Mouse (Mus musculus): Measurements from ENCODE around the gene Lad1. TPM values are rescaled to one million over a fixed set of nuclear protein-coding genes. Genes with fewer than 3 reads are reported as not detected.

Lad1 gene
- total and polyA plus RNA-seq, 2 experiments from 2014 or later = 0.64 to 1.9 TPM

DNA sequence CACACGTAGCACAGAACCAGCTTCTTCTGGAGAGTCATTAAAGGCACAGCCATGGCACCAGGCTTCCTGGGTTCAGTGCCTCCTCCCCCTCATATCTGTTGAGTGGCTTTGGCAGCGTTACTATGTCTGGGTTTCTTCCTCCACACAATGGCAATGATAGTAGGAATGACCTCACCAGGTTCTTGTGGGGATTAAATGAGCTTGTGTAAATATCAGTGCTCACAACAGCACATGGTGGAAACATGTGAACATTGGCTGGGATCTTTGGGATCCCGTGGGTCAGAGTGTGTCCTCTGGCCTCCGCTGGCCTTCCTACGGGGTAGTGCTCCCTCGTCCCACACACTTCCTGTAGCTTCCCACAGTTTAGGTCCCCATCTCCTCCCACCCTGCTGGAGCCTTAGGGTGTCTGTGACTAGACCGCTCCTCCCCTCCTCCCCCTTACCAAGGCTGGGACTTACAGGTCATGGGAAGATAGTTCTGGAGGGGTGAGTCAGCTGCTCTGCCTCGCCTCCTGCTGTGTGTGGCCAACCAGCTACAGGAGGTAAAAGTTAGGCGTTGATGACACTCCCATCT lies 43.7 kb downstream of the Lad1 start:
- no peaks in the 10 kb centered on the region for H3K4me1 ChIP-seq (ENCODE audit: insufficient read depth, low read length)
- H3K27ac ChIP-seq (ENCODE audit: low read depth, low read length) = no peak overlapping the region
- TF ChIP-seq CTCF (IDR thresholded peaks at IDR 0.05) = no peak
- DNase-seq (ENCODE audit: low spot score) (no peak), ATAC-seq (ENCODE audit: low FRiP score) (no peak)
- WGBS = 69% methylated on average over 9 of the region's 9 CpGs
- no peak overlapping the region for H3K4me2 ChIP-seq (ENCODE audit: low read depth, low read length, poor library complexity, severe bottlenecking)
- H3K9me3 ChIP-seq (ENCODE audit: low read length) = no peaks in the 10 kb centered on the region
- no peaks in the 10 kb centered on the region; the same call in 1 of the 2 replicates for H3K36me3 ChIP-seq (ENCODE audit: insufficient read depth, low read length)
- H3K9ac ChIP-seq (replicated peaks; ENCODE audit: low read length, poor library complexity, severe bottlenecking) = no peak overlapping the region
- no peak overlapping the region for H3K4me3 ChIP-seq (ENCODE audit: low read depth, low read length)
- no peaks in the 10 kb centered on the region for H3K27me3 ChIP-seq (ENCODE audit: insufficient read depth, low read length)

DNA sequence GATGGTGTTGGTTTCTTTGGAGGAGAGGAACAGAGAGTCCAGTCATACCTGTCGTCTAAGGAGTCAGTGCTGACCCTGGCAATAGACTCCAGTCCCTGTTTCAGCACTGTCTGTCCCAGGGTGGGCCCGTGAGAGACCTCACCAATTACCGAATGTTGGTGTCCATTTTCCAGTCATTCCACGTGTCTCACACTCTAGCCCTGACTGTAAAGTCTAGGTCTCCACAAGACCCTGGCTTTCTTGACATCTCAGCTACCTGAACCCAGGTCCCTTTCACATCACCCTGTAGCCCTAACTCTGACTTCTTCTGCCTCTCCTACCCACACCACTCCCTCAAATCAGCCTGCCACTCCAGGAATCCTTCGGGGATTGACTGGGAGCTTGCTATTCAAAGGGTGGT lies 44.2 kb downstream of the Lad1 start:
- Histone ChIP-seq H3K9ac (replicated peaks; ENCODE audit: low read length, poor library complexity, severe bottlenecking) (no peak overlapping the region), H3K4me3 (ENCODE audit: low read depth, low read length) (no peak overlapping the region), H3K9me3 (ENCODE audit: low read length) (no peaks in the 10 kb centered on the region), H3K27ac (ENCODE audit: low read depth, low read length) (no peak overlapping the region), H3K27me3 (ENCODE audit: insufficient read depth, low read length) (no peaks in the 10 kb centered on the region), H3K4me2 (ENCODE audit: low read depth, low read length, poor library complexity, severe bottlenecking) (no peak overlapping the region), H3K36me3 (ENCODE audit: insufficient read depth, low read length) (no peaks in the 10 kb centered on the region), H3K4me1 (ENCODE audit: insufficient read depth, low read length) (no peaks in the 10 kb centered on the region)
- whole genome bisulfite sequencing = 81% methylated on average over 5 of the region's 5 CpGs
- TF ChIP-seq CTCF (IDR thresholded peaks at IDR 0.05) = no peak
- DNase-seq (ENCODE audit: low spot score) (no peak), ATAC-seq (ENCODE audit: low FRiP score) (no peak)

DNA sequence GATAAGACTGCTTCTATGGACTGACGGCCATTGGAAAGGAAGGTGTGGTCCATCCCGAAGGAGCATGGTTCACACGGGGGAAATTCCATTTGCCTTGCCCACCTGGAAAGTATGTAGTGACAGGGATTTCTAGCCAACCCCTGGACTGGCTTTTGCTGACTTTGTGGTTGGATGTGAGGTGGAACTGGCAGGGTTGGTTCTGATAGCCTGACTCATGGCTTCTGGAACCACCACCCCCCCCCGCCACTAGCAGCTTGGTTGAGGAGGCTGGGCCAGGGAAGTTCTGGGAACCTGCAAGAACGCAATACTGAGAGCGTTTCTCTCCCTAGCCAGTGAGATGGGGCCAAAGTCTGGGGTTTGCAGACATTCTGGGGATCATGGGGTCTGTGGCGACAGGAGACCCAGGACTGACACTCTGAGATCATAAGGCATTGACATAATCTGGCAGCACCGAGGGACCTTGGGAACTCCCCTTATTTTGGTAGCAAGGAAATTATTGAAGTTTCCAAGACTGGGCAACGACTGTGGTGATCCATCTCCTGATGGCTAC lies 45.5 kb downstream of the Lad1 start:
- no peaks in the 10 kb centered on the region for H3K27me3 ChIP-seq (ENCODE audit: insufficient read depth, low read length)
- no peak overlapping the region for H3K9ac ChIP-seq (replicated peaks; ENCODE audit: low read length, poor library complexity, severe bottlenecking)
- no peak for TF ChIP-seq CTCF (IDR thresholded peaks at IDR 0.05)
- no peak overlapping the region for H3K4me3 ChIP-seq (ENCODE audit: low read depth, low read length)
- no peak for DNase-seq (ENCODE audit: low spot score)
- no peak overlapping the region for H3K4me2 ChIP-seq (ENCODE audit: low read depth, low read length, poor library complexity, severe bottlenecking)
- H3K4me1 ChIP-seq (ENCODE audit: insufficient read depth, low read length) = no peaks in the 10 kb centered on the region
- WGBS = 86% methylated on average over 9 of the region's 9 CpGs
- ATAC-seq (ENCODE audit: low FRiP score) = no peak
- no peaks in the 10 kb centered on the region for H3K9me3 ChIP-seq (ENCODE audit: low read length)
- no peaks in the 10 kb centered on the region for H3K36me3 ChIP-seq (ENCODE audit: insufficient read depth, low read length)
- no peak overlapping the region for H3K27ac ChIP-seq (ENCODE audit: low read depth, low read length)

DNA sequence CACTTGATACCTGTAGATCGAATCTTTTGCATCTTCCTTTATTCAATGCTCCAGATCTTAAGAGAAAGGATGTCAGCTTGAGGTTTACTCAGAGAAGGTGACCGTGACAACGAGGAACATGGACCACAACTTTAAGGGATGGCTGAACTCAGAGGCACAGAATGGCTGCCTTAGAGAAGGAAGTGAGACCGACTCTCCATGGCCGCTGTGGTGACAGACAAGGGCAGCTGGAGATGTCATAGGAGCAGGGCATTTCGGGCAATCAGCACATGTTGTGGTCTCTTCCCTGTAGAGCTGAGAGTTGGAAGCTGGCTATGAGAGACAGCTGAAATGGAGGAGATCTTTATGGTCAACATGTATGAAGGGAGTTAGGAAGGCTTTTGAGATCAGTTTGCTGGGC lies 46.4 kb downstream of the Lad1 start:
- no peaks in the 10 kb centered on the region for H3K4me1 ChIP-seq (ENCODE audit: insufficient read depth, low read length)
- no peak overlapping the region for H3K9ac ChIP-seq (replicated peaks; ENCODE audit: low read length, poor library complexity, severe bottlenecking)
- no peaks in the 10 kb centered on the region for H3K9me3 ChIP-seq (ENCODE audit: low read length)
- WGBS = 87% methylated on average over 6 of the region's 6 CpGs
- H3K4me3 ChIP-seq (ENCODE audit: low read depth, low read length) = no peak overlapping the region
- DNase-seq (ENCODE audit: low spot score) = no peak
- no peak overlapping the region for H3K27ac ChIP-seq (ENCODE audit: low read depth, low read length)
- H3K4me2 ChIP-seq (ENCODE audit: low read depth, low read length, poor library complexity, severe bottlenecking) = no peak overlapping the region
- ATAC-seq (ENCODE audit: low FRiP score) = no peak
- no peak for TF ChIP-seq CTCF (IDR thresholded peaks at IDR 0.05)
- H3K36me3 ChIP-seq (ENCODE audit: insufficient read depth, low read length) = no peaks in the 10 kb centered on the region
- no peaks in the 10 kb centered on the region for H3K27me3 ChIP-seq (ENCODE audit: insufficient read depth, low read length)

DNA sequence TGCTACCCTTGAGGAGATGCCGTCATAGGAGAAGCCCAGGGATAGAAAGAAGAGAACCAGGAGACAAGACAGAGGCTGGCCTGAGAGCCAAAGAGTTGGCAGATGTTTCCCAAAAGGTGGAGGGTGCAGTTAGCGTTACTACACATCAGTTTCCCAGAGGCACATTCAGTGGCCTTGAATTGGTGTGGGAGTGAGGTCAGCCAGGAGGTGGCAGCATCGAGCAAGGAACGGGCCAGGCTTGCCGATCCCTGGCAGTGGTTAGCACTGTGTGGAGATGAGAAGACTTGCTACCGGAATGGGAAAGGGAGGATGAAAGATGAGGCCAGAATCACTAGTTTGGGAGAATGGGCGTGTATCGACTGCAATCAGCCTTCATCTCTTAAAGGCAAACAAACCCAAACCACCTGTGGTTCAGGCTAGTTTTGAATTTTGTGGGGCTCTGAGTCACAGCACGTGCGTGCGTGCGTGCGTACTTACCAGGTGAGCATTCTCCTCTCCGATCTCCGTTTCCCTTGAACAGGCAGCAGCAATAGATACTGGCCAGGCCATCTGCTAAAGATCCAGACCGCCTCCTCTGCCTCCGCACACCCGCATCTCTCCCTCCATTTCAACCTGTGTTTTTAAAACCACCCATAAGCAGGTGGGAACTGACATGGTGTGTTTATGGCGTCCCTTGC lies 47.3 kb downstream of the Lad1 start:
- Histone ChIP-seq H3K36me3 (ENCODE audit: insufficient read depth, low read length) (no peaks in the 10 kb centered on the region), H3K4me1 (ENCODE audit: insufficient read depth, low read length) (no peaks in the 10 kb centered on the region), H3K27ac (ENCODE audit: low read depth, low read length) (no peak overlapping the region), H3K9me3 (ENCODE audit: low read length) (no peaks in the 10 kb centered on the region), H3K27me3 (ENCODE audit: insufficient read depth, low read length) (no peaks in the 10 kb centered on the region), H3K4me3 (ENCODE audit: low read depth, low read length) (no peak overlapping the region), H3K4me2 (ENCODE audit: low read depth, low read length, poor library complexity, severe bottlenecking) (no peak overlapping the region), H3K9ac (replicated peaks; ENCODE audit: low read length, poor library complexity, severe bottlenecking) (no peak overlapping the region)
- peak; percentile 79; the same call in 1 of the 2 replicates for ATAC-seq (ENCODE audit: low FRiP score)
- 56% methylated on average over 19 of the region's 19 CpGs for WGBS
- peak; percentile 96 for TF ChIP-seq CTCF (IDR thresholded peaks at IDR 0.05)
- DNase-seq (ENCODE audit: low spot score) = peak; percentile 81

DNA sequence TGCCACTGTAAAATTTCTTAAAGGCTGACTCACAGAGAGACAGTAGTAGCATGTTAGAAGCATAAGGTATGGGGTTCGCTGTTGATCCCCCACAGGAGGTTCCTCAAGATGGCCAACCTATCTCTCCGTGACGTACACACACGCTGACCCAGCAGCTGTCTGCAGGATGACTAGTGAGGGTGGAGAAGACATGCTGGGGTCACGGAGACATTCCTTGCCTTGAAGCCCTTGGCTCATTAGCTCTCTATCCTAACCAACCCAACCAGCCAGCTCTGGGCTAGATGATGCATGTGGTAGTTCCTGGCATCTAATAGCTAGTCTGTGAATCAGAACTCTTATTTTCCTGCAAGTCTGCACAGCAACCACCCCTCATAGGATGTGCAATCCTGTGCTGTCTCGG lies 50.2 kb downstream of the Lad1 start:
- TF ChIP-seq CTCF (IDR thresholded peaks at IDR 0.05) = no peak
- H3K9me3 ChIP-seq (ENCODE audit: low read length) = no peaks in the 10 kb centered on the region
- H3K27me3 ChIP-seq (ENCODE audit: insufficient read depth, low read length) = no peaks in the 10 kb centered on the region
- DNase-seq (ENCODE audit: low spot score) = no peak
- no peak overlapping the region for H3K9ac ChIP-seq (replicated peaks; ENCODE audit: low read length, poor library complexity, severe bottlenecking)
- ATAC-seq (ENCODE audit: low FRiP score) = no peak
- no peaks in the 10 kb centered on the region for H3K4me1 ChIP-seq (ENCODE audit: insufficient read depth, low read length)
- 93% methylated on average over 6 of the region's 6 CpGs for WGBS
- no peak overlapping the region for H3K4me3 ChIP-seq (ENCODE audit: low read depth, low read length)
- no peak overlapping the region for H3K4me2 ChIP-seq (ENCODE audit: low read depth, low read length, poor library complexity, severe bottlenecking)
- no peaks in the 10 kb centered on the region for H3K36me3 ChIP-seq (ENCODE audit: insufficient read depth, low read length)
- H3K27ac ChIP-seq (ENCODE audit: low read depth, low read length) = no peak overlapping the region
